In the genomic region with DNA sequence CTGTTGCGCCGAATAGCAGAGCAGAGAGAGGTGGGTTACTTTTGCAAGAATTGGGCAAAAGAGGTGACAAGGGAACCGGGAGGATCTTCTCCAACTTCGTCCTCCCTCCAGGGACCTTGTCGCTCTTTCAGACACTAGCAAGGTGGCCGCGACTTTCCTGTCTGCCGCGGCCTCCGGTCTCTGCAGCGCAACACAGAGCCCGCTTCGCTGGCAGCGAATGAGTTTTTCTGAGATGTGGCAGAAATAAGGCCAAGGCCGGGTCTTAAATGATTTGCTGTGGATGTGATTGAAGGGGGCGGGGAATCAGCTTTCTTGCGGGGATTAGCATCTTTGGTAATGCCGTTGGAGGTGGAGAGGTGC, we compare ENCODE assay signal across 8 mouse cellular contexts. TPM values are rescaled to one million over a fixed set of nuclear protein-coding genes. Genes with fewer than 3 reads are reported as not detected.
DNase-seq lines count a peak whose midpoint lies in the region; ATAC-seq and TF ChIP-seq lines count a peak whose summit lies in the region.

No protein-coding gene starts in this region.

- peaks cover 3% of the 10 kb centered on the region for H3K4me1 ChIP-seq in cerebellum, adult 2 months (ENCODE audit: control insufficient read depth, insufficient read depth, low read length)
- peaks cover 21% of the 10 kb centered on the region for H3K4me1 ChIP-seq in heart, embryonic 16.5 days (ENCODE audit: control insufficient read depth, insufficient read depth, low read length)
- peaks cover 27% of the 10 kb centered on the region for H3K4me1 ChIP-seq in liver, embryonic 12.5 days
- peaks cover 21% of the 10 kb centered on the region for H3K4me1 ChIP-seq in stomach, embryonic 15.5 days

- H3K9me3 ChIP-seq in heart, embryonic 16.5 days (replicated peaks; ENCODE audit: control insufficient read depth, low read length) = no peaks in the 10 kb centered on the region
- H3K9me3 ChIP-seq in liver, embryonic 12.5 days (replicated peaks) = no peaks in the 10 kb centered on the region
- H3K9me3 ChIP-seq in stomach, embryonic 15.5 days = no peaks in the 10 kb centered on the region

- peak overlapping the region; percentile 93 for H3K9ac ChIP-seq in heart, embryonic 16.5 days (ENCODE audit: low read length)
- H3K9ac ChIP-seq in liver, embryonic 12.5 days = peak overlapping the region; percentile 93
- H3K9ac ChIP-seq in stomach, embryonic 15.5 days = peak overlapping the region; percentile 91

- DNase-seq in frontal cortex, postnatal 36 days (ENCODE audit: low spot score in 2 of 2) = peak; percentile 17 to 23
- DNase-seq in frontal cortex, postnatal 10 days (ENCODE audit: low spot score in 2 of 2) = no peak
- DNase-seq in cerebellum, adult 2 months = peak in 1 of 2 experiments; percentile 33
- no peak for DNase-seq in frontal cortex, postnatal 14 days (ENCODE audit: low spot score in 2 of 2)

- H3K27me3 ChIP-seq in C2C12 (ENCODE audit: control insufficient read depth, insufficient read depth, insufficient read length) = no peaks in the 10 kb centered on the region
- no peaks in the 10 kb centered on the region for H3K27me3 ChIP-seq in cerebellum, adult 2 months (ENCODE audit: control insufficient read depth, insufficient read depth, low read length)
- no peaks in the 10 kb centered on the region for H3K27me3 ChIP-seq in heart, embryonic 16.5 days (ENCODE audit: control insufficient read depth, insufficient read depth, low read length)
- H3K27me3 ChIP-seq in liver, embryonic 12.5 days (replicated peaks) = peaks cover 26% of the 10 kb centered on the region
- H3K27me3 ChIP-seq in stomach, embryonic 15.5 days (replicated peaks) = no peaks in the 10 kb centered on the region

- H3K4me3 ChIP-seq in C2C12 (ENCODE audit: insufficient read depth, poor library complexity, severe bottlenecking) = peak overlapping the region; percentile 85
- peak overlapping the region; percentile 61 for H3K4me3 ChIP-seq in cerebellum, adult 2 months (replicated peaks; ENCODE audit: insufficient read depth, low read depth, low read length)
- peak overlapping the region; percentile 72 for H3K4me3 ChIP-seq in heart, embryonic 16.5 days (ENCODE audit: low read length)
- peak overlapping the region; percentile 96 for H3K4me3 ChIP-seq in liver, embryonic 12.5 days
- peak overlapping the region; percentile 96 for H3K4me3 ChIP-seq in stomach, embryonic 15.5 days (replicated peaks)

- peak overlapping the region; percentile 94 for H3ac ChIP-seq in C2C12 (ENCODE audit: control insufficient read depth, insufficient read length, low read depth)

- ATAC-seq in heart, embryonic 16.5 days (replicated peaks; ENCODE audit: extremely low read depth, insufficient read depth, low FRiP score) = no peak
- ATAC-seq in liver, embryonic 12.5 days = no peak
- ATAC-seq in stomach, embryonic 15.5 days (ENCODE audit: insufficient read depth, low FRiP score, low read depth) = no peak

- no peak overlapping the region for H3K27ac ChIP-seq in cerebellum, adult 2 months (ENCODE audit: insufficient read depth, low read length)
- peak overlapping the region; percentile 69; the same call in 1 of the 2 replicates for H3K27ac ChIP-seq in heart, embryonic 16.5 days (ENCODE audit: low read length)
- no peak overlapping the region for H3K27ac ChIP-seq in liver, embryonic 12.5 days
- no peak overlapping the region for H3K27ac ChIP-seq in stomach, embryonic 15.5 days

- peaks cover 13% of the 10 kb centered on the region for H3K79me3 ChIP-seq in C2C12 (ENCODE audit: low read depth)

- no peak for TF ChIP-seq CTCF in C2C12 (IDR thresholded peaks at IDR 0.05; ENCODE audit: control insufficient read depth, insufficient read depth, insufficient read length)
- TF ChIP-seq CTCF in cerebellum, adult 2 months (IDR thresholded peaks at IDR 0.05; ENCODE audit: borderline replicate concordance, insufficient read depth, low read depth, low read length) = no peak

- under 1% methylated on average over 18 of the region's 18 CpGs for WGBS in cerebellum, adult 2 months
- WGBS in heart, embryonic 16.5 days = under 1% methylated on average over 18 of the region's 18 CpGs
- WGBS in liver, embryonic 12.5 days (ENCODE audit: insufficient replicate concordance) = 2% methylated on average over 18 of the region's 18 CpGs
- WGBS in stomach, embryonic 15.5 days = 1% methylated on average over 18 of the region's 18 CpGs

- no peak for TF ChIP-seq POLR2A in cerebellum, adult 2 months (IDR thresholded peaks at IDR 0.05; ENCODE audit: borderline replicate concordance, insufficient read depth, low read length)

- peak overlapping the region; percentile 95 for H3K4me2 ChIP-seq in heart, embryonic 16.5 days (ENCODE audit: low read depth, low read length)
- H3K4me2 ChIP-seq in liver, embryonic 12.5 days = peak overlapping the region; percentile 100
- peak overlapping the region; percentile 90 for H3K4me2 ChIP-seq in stomach, embryonic 15.5 days

- H3K36me3 ChIP-seq in C2C12 (ENCODE audit: control insufficient read depth, insufficient read depth) = no peaks in the 10 kb centered on the region
- no peaks in the 10 kb centered on the region for H3K36me3 ChIP-seq in heart, embryonic 16.5 days (ENCODE audit: control insufficient read depth, insufficient read depth)
- peaks cover 13% of the 10 kb centered on the region; the same call in 1 of the 2 replicates for H3K36me3 ChIP-seq in liver, embryonic 12.5 days
- H3K36me3 ChIP-seq in stomach, embryonic 15.5 days = no peaks in the 10 kb centered on the region

- H3K79me2 ChIP-seq in C2C12 (ENCODE audit: control insufficient read depth, insufficient read depth) = peaks cover 37% of the 10 kb centered on the region

TF ChIP-seq in C2C12, 6 proteins besides CTCF, POLR2A, EP300 and RAD21:
- no peak for TF ChIP-seq MYOD1 (IDR thresholded peaks at IDR 0.05; ENCODE audit: control insufficient read depth, insufficient read length, low read depth)
- TF ChIP-seq FOSL1 (IDR thresholded peaks at IDR 0.05; ENCODE audit: insufficient read depth, low read length, poor library complexity, severe bottlenecking) = no peak
- TF ChIP-seq MYOG (IDR thresholded peaks at IDR 0.05; ENCODE audit: control insufficient read depth, extremely low read depth, insufficient read length) = no peak
- no peak for TF ChIP-seq USF1 (IDR thresholded peaks at IDR 0.05; ENCODE audit: low read depth)
- no peak for TF ChIP-seq MAX (IDR thresholded peaks at IDR 0.05)
- TF ChIP-seq CEBPB (IDR thresholded peaks at IDR 0.05; ENCODE audit: low read depth) = no peak

RNA-seq across cellular contexts. Expression of a gene that starts 1.1 kb away (rescaled TPM):
- polyA plus RNA-seq in C2C12 (2012; fragmentation: generic; extraction: Trizol) = 34.9 TPM
- 39.7 and 42.6 TPM in 2 replicates for polyA plus RNA-seq in cerebellum, adult 2 months (2012; rRNA removed)
- polyA plus RNA-seq in heart, embryonic 16.5 days (2015; fragmentation: Nextera tagmentation; extraction: Ambion mirVana) = 5.7 and 7.6 TPM in 2 replicates
- polyA plus RNA-seq in liver, embryonic 12.5 days (2016; fragmentation: Nextera tagmentation; extraction: Ambion mirVana) = 9.2 and 10.0 TPM in 2 replicates
- 12.4 and 12.6 TPM in 2 replicates for polyA plus RNA-seq in stomach, embryonic 15.5 days (2015; fragmentation: Nextera tagmentation; extraction: Ambion mirVana)

RNA-seq across cellular contexts. Expression of a gene that starts 30.1 kb away (rescaled TPM):
- polyA plus RNA-seq in C2C12 (2012; fragmentation: generic; extraction: Trizol) = not detected
- not detected in 2 replicates for polyA plus RNA-seq in cerebellum, adult 2 months (2012; rRNA removed)
- polyA plus RNA-seq in heart, embryonic 16.5 days (2015; fragmentation: Nextera tagmentation; extraction: Ambion mirVana) = 7.9 and 9.7 TPM in 2 replicates
- 1.6 and 3.0 TPM in 2 replicates for polyA plus RNA-seq in liver, embryonic 12.5 days (2016; fragmentation: Nextera tagmentation; extraction: Ambion mirVana)
- 4.6 and 6.9 TPM in 2 replicates for polyA plus RNA-seq in stomach, embryonic 15.5 days (2015; fragmentation: Nextera tagmentation; extraction: Ambion mirVana)

Comparison
In these comparisons a context has a peak if more than half of its experiments do, and no peak if none do; other contexts are left out.
1. DNase-seq: peak in frontal cortex, postnatal 36 days (2 of 2); none in frontal cortex, postnatal 10 days (0 of 2) and frontal cortex, postnatal 14 days (0 of 2).
2. Peak in every context shown above with its lines, with median percentiles within 50 percentile points of each other: H3K4me3 ChIP-seq, H3K4me2 ChIP-seq and H3K9ac ChIP-seq.